In genomic region chr5:21701351-21702008, GRCm38 (mm10) we compare ENCODE assay signal across 1 mouse cellular context.
TF ChIP-seq lines count a peak whose summit lies in the region.

Gene Napepld (minus strand): TSS chr5:21701396.

TF ChIP-seq in CH12.LX, 34 proteins besides CTCF, POLR2A, EP300 and RAD21 (continued from another document):
- no peak for TF ChIP-seq ZNF384 (IDR thresholded peaks at IDR 0.05; ENCODE audit: low read depth, low read length)
- TF ChIP-seq NRF1 (IDR thresholded peaks at IDR 0.05; ENCODE audit: low read depth, low read length), result peak; percentile 83
- TF ChIP-seq SIN3A (IDR thresholded peaks at IDR 0.05; ENCODE audit: low read length), result peak; percentile 60
- TF ChIP-seq CHD1 (IDR thresholded peaks at IDR 0.05; ENCODE audit: low read depth, low read length), result no peak
- peak; percentile 77; the same call in 1 of the 2 replicates for TF ChIP-seq POLR2AphosphoS2 (IDR thresholded peaks at IDR 0.05; ENCODE audit: low read depth, low read length)
- 0 out of 2 replicates have a peak, but pooled peaks have one; percentile 8 for TF ChIP-seq E2F4 (IDR thresholded peaks at IDR 0.05; ENCODE audit: insufficient replicate concordance, low read depth, low read length)
- no peak for TF ChIP-seq SMC3 (IDR thresholded peaks at IDR 0.05; ENCODE audit: low read depth, low read length)
- no peak for TF ChIP-seq ZC3H11A (IDR thresholded peaks at IDR 0.05; ENCODE audit: low read depth, low read length)
- TF ChIP-seq MEF2A (IDR thresholded peaks at IDR 0.05; ENCODE audit: borderline replicate concordance, low read depth, low read length), result no peak; the same call in 1 of the 2 replicates
- TF ChIP-seq ZKSCAN1 (IDR thresholded peaks at IDR 0.05; ENCODE audit: borderline replicate concordance, low read depth, low read length), result no peak
- TF ChIP-seq USF2 (conservative IDR thresholded peaks at IDR 0.05; ENCODE audit: low read depth, low read length), result peak; percentile 78
